Mouse (Mus musculus) stomach, postnatal 0 days (tissue): ENCODE data around the gene Pde11a.

Source experiments
- CTCF ChIP-seq: IDR thresholded peaks from 2 replicates; pipeline ENCODE4 v1.5.1; 2016; ENCODE audit warnings: antibody characterized with exemption, low read depth, mild to moderate bottlenecking, moderate library complexity
- EP300 ChIP-seq: optimal IDR thresholded peaks from 2 replicates; pipeline ENCODE3; 2016; ENCODE audit warnings: antibody characterized with exemption

GRCm38 (mm10) chr2:75959850-75960365, 378.7 kb downstream of the Pde11a start:
- no peak for TF ChIP-seq EP300
- no peak for TF ChIP-seq CTCF
